Mouse (Mus musculus) midbrain, postnatal 0 days (tissue): ENCODE measurements around the gene Rap1gap. TPM values are rescaled to one million over a fixed set of nuclear protein-coding genes. Genes with fewer than 3 reads are reported as not detected.

Experiments used
- ATAC-seq: fragments of 200-750 bp; cut with Nextera tagmentation; 2 replicates; pipeline ENCODE4 v1.8.0; 2017; ENCODE audit warnings: moderate number of reproducible peaks, mild to moderate bottlenecking, moderate TSS enrichment, moderate library complexity; ENCODE audit not compliant: low FRiP score
- DNase-seq: peaks from one replicate; pipeline ENCODE4 v3.0.0-alpha.2; 2015; ENCODE audit warnings: low spot score
- H3K27ac ChIP-seq: fragments of 300-500 bp; sonication (generic); 2 replicates; pipeline ENCODE4 v1.5.1; 2014; ENCODE audit warnings: low read depth, mild to moderate bottlenecking, low read length, mixed read lengths
- H3K27me3 ChIP-seq: fragments of 300-500 bp; sonication (generic); 2 replicates; pipeline ENCODE4 v1.6.1; 2014; ENCODE audit warnings: low read length, control low read depth, mixed read lengths; ENCODE audit not compliant: insufficient read depth
- H3K36me3 ChIP-seq: fragments of 300-500 bp; sonication (generic); 2 replicates; pipeline ENCODE4 v1.6.1; 2014; ENCODE audit warnings: low read length, control low read depth, mixed read lengths; ENCODE audit not compliant: insufficient read depth
- H3K4me1 ChIP-seq: fragments of 300-500 bp; sonication (generic); 2 replicates; pipeline ENCODE4 v1.6.1; 2014; ENCODE audit warnings: mild to moderate bottlenecking, control low read depth, antibody characterized with exemption, low read length, mixed read lengths; ENCODE audit not compliant: insufficient read depth
- H3K4me2 ChIP-seq: fragments of 300-500 bp; sonication (generic); 2 replicates; pipeline ENCODE4 v1.6.1; 2014; ENCODE audit warnings: low read depth, mild to moderate bottlenecking, low read length, mixed read lengths; ENCODE audit not compliant: poor library complexity, severe bottlenecking
- H3K4me3 ChIP-seq: fragments of 300-500 bp; sonication (generic); 2 replicates; pipeline ENCODE4 v1.5.1; 2014; ENCODE audit warnings: low read depth, mild to moderate bottlenecking, low read length, moderate library complexity
- H3K9ac ChIP-seq: fragments of 300-500 bp; sonication (generic); replicated peaks from 2 replicates; pipeline ENCODE4 v1.6.1; 2014; ENCODE audit warnings: mild to moderate bottlenecking, low read length, moderate library complexity, mixed read lengths; ENCODE audit not compliant: poor library complexity, severe bottlenecking
- H3K9me3 ChIP-seq: fragments of 300-500 bp; sonication (generic); 2 replicates; pipeline ENCODE4 v1.6.1; 2016; ENCODE audit warnings: low read length, control low read depth
- CTCF ChIP-seq: IDR thresholded peaks from 2 replicates; pipeline ENCODE4 v1.5.1; 2016; ENCODE audit warnings: antibody characterized with exemption, mild to moderate bottlenecking
- WGBS: fragments of 180-500 bp; shearing (Covaris S2); extraction: QIAGEN DNeasy Blood & Tissue Kit; methylation state at CpG from one replicate; pipeline ENCODE4 v1.1.7; 2014; 5-methylcytosine and 5-hydroxymethylcytosine counted together
- polyA plus RNA-seq: library from polyadenylated mRNA; unstranded; fragments of >200 nt; fragmentation: Nextera tagmentation; extraction: Ambion mirVana; gene quantifications from 2 replicates; pipeline ENCODE4 v1.2.1, GENCODE M21; 2015
- total RNA-seq: library from RNA; depleted of rRNA; stranded (reverse); fragments of >200 nt; gene quantifications from 2 replicates; pipeline ENCODE4 v1.2.3, GENCODE M21; 2014

Gene Rap1gap
- total and polyA plus RNA-seq, 2 experiments from 2014 or later: 115 to 270 TPM

- H3K27me3 ChIP-seq: no peaks in the 10 kb centered on the region
- DNase-seq (peak; percentile 43), ATAC-seq (peak; percentile 42)
- H3K4me2 ChIP-seq: peak overlapping the region; percentile 76
- peak overlapping the region; percentile 80 for H3K4me3 ChIP-seq
- peak overlapping the region; percentile 79 for H3K27ac ChIP-seq
- WGBS: 5% methylated on average over 15 of the region's 15 CpGs
- peak overlapping the region; percentile 89 for H3K9ac ChIP-seq
- no peak for TF ChIP-seq CTCF
- H3K4me1 ChIP-seq: peaks cover 31% of the 10 kb centered on the region
- no peaks in the 10 kb centered on the region for H3K9me3 ChIP-seq
- no peaks in the 10 kb centered on the region for H3K36me3 ChIP-seq
Observed at GRCm38 (mm10) chr4:137664980-137665675, 602 bp downstream of the Rap1gap start.

DNA sequence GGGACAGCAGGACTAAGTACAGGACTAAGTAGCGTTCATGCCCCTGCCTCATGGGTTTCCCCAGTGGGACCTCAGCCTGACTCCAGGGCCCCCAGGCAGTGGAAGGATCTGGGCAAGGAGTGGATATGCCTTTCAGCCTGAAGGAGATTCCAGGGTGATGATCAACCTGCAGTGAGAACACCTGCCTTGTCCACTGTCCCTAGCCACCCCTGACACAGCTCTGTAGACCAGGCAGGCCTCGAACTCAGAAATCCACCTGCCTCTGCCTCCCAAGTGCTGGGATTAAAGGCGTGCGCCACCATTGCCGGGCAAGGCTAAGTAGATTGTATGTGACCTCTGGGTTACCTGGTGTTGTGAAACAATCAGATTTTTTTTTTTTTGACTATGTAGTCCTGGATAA lies 1.3 kb downstream of the Rap1gap start:
- peaks cover 26% of the 10 kb centered on the region for H3K4me1 ChIP-seq
- peak overlapping the region; percentile 80 for H3K4me3 ChIP-seq
- no peak overlapping the region for H3K27ac ChIP-seq
- 90% methylated on average over 5 of the region's 5 CpGs for WGBS
- no peaks in the 10 kb centered on the region for H3K36me3 ChIP-seq
- H3K4me2 ChIP-seq: peak overlapping the region; percentile 76
- H3K27me3 ChIP-seq: no peaks in the 10 kb centered on the region
- H3K9me3 ChIP-seq: no peaks in the 10 kb centered on the region
- no peak for TF ChIP-seq CTCF
- no peak for DNase-seq
- ATAC-seq: no peak
- H3K9ac ChIP-seq: peak overlapping the region; percentile 89

GRCm38 (mm10) chr4:137666283-137666957 lies 1.9 kb downstream of the Rap1gap start:
- 0 out of 2 replicates have a peak overlapping the region, but pooled peaks have one; percentile 80 for H3K4me3 ChIP-seq
- H3K9me3 ChIP-seq: no peaks in the 10 kb centered on the region
- no peak overlapping the region; the same call in 1 of the 2 replicates for H3K9ac ChIP-seq
- WGBS: 52% methylated on average over 5 of the region's 5 CpGs
- H3K27me3 ChIP-seq: no peaks in the 10 kb centered on the region
- H3K27ac ChIP-seq: 0 out of 2 replicates have a peak overlapping the region, but pooled peaks have one; percentile 12
- peaks cover 23% of the 10 kb centered on the region for H3K4me1 ChIP-seq
- ATAC-seq: no peak
- H3K4me2 ChIP-seq: peak overlapping the region; percentile 76
- DNase-seq: no peak
- TF ChIP-seq CTCF: no peak
- H3K36me3 ChIP-seq: no peaks in the 10 kb centered on the region

- Histone ChIP-seq H3K4me2 (peak overlapping the region; percentile 76), H3K9me3 (no peaks in the 10 kb centered on the region), H3K36me3 (no peaks in the 10 kb centered on the region), H3K4me1 (peaks cover 23% of the 10 kb centered on the region), H3K27me3 (no peaks in the 10 kb centered on the region), H3K9ac (peak overlapping the region; percentile 29; the same call in 1 of the 2 replicates), H3K27ac (0 out of 2 replicates have a peak overlapping the region, but pooled peaks have one; percentile 12), H3K4me3 (0 out of 2 replicates have a peak overlapping the region, but pooled peaks have one; percentile 3)
- no peak for DNase-seq
- TF ChIP-seq CTCF: no peak
- 56% methylated on average over 8 of the region's 8 CpGs for WGBS
- ATAC-seq: no peak
Observed at GRCm38 (mm10) chr4:137666958-137667345, 2.4 kb downstream of the Rap1gap start.

GRCm38 (mm10) chr4:137667747-137668146 lies 3.2 kb downstream of the Rap1gap start:
- Histone ChIP-seq H3K9me3 (no peaks in the 10 kb centered on the region), H3K27ac (0 out of 2 replicates have a peak overlapping the region, but pooled peaks have one; percentile 12), H3K4me2 (peak overlapping the region; percentile 26), H3K36me3 (no peaks in the 10 kb centered on the region), H3K4me1 (peaks cover 23% of the 10 kb centered on the region), H3K9ac (0 out of 2 replicates have a peak overlapping the region, but pooled peaks have one; percentile 29), H3K4me3 (no peak overlapping the region), H3K27me3 (no peaks in the 10 kb centered on the region)
- 48% methylated on average over 5 of the region's 5 CpGs for WGBS
- TF ChIP-seq CTCF: no peak
- ATAC-seq (no peak), DNase-seq (peak; percentile 61)
